Mouse (Mus musculus): ENCODE data around the gene Cfap61.

DNA sequence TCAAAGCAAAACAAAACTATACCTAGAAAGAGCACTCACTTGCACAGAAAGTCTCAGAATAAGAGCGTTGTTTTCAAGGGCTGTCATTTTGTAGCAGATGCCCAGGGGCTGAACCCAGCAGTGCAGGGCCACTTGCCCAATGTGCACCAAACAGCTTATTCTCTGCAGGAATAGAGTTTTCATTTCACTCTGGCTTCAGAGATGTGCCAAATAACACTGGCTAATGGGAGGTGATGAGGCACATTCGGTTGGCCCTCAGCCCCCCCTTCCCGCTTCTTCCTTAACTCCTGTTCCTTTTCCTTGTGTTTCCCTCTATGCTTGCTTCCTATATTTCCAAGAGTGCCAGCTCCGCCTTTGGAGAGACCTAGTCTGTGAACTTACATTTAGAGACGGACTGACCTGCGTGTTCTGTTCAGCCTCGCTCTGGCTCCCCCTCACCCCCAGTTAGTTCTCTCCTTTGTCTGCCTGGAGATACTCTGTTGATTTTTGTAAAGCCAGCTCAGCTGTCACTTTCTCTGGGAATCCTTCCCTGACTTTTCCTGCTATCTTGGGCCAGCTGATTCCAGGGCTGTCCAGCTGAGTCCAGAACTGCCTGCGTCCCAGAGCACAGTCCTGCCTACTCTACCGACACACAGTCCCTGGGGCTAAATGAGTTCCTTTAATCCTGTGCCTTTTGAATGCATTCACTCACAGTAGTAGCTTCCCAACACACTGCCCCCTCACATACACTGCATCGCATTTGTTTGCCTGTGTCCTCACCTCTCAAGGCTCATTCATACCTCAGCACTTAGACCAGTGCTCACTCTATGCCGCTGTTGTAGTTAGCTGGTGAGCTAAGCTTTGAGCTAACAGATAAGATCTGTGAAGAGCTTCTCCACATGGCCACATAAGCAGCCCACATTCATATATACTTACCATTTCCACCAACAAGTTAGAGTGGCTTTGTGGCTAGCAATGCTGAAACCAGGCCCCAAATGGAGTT is 128.8 kb downstream of the Cfap61 start:
- TF ChIP-seq CTCF (IDR thresholded peaks at IDR 0.05) (no peak), POLR2A (IDR thresholded peaks at IDR 0.05; ENCODE audit: insufficient read depth, low read depth, low read length) (no peak), EP300 (IDR thresholded peaks at IDR 0.05; ENCODE audit: insufficient read depth, low read depth, low read length) (no peak)

All from heart, adult 2 months (tissue).